Mouse (Mus musculus) small intestine, adult 2 months (tissue): ENCODE measurements around the gene Slc35e3.

Experiments
- CTCF ChIP-seq: fragments of 200-500 bp; IDR thresholded peaks from 2 replicates; pipeline ENCODE4 v1.5.1; 2012; ENCODE audit warnings: low read depth, mild to moderate bottlenecking, control low read depth, inconsistent platforms, low read length, moderate library complexity, mixed read lengths; ENCODE audit not compliant: insufficient replicate concordance, insufficient read length; ENCODE audit errors: extremely low read depth
- POLR2A ChIP-seq: fragments of 200-500 bp; IDR thresholded peaks from 2 replicates; pipeline ENCODE4 v1.6.1; 2012; ENCODE audit warnings: low read depth, mild to moderate bottlenecking, control low read depth, inconsistent platforms, low read length, moderate library complexity

DNA sequence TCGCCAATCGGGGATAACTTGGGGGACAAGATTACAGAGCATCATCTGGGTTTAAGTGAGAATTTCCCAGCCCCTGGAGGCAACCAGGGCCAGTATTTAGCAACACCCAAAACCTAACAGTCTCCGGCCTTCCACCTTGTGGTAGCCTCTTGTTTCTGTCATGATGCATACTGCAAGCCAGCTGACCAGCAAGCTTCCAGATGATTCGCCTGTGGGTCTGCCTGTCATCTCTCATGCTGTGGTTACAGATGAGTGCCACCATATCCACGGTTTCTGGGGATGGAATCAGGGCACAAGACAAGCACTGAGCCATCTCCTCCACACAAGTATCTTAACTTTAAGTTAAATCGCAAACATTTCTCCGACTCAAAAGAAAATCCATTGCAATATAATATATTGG, 58.6 kb downstream of the Slc35e3 start:
- TF ChIP-seq CTCF (no peak), POLR2A (no peak)
